Mouse (Mus musculus): ENCODE results near the gene Dlg1.

- no peak for TF ChIP-seq USF1 (IDR thresholded peaks at IDR 0.05; ENCODE audit: low read depth)
- TF ChIP-seq CTCF (IDR thresholded peaks at IDR 0.05; ENCODE audit: control insufficient read depth, insufficient read depth, insufficient read length): no peak
- no peak for TF ChIP-seq CEBPB (IDR thresholded peaks at IDR 0.05; ENCODE audit: low read depth)
These were observed 235.5 kb downstream of the Dlg1 start for GRCm38 (mm10) chr16:31898546-31899326.

Data from C2C12 (cell line).